Mouse (Mus musculus) MEL (cell line): ENCODE results near the gene Fastk. TPM values are rescaled to one million over a fixed set of nuclear protein-coding genes. Genes with fewer than 3 reads are reported as not detected.
A peak's percentile ranks its signal among the peaks of the same experiment; 100 is the strongest.

Experiments
- DNase-seq: peaks from one replicate; pipeline ENCODE4 v3.0.0; 2011; ENCODE audit warnings: low read depth, low spot score
- H3K27ac ChIP-seq: 2 replicates; pipeline ENCODE4 v1.5.1; 2012; ENCODE audit warnings: low read depth, mild to moderate bottlenecking, control low read depth, low read length, moderate library complexity; ENCODE audit not compliant: control insufficient read depth
- H3K27me3 ChIP-seq, 2 experiments: fragments of 150-350 bp in 1 of 2; sonication (generic) in 1 of 2; 2 replicates each; pipeline ENCODE4 v1.6.1; 2012; ENCODE audit warnings: low read length in 2 of 2, mild to moderate bottlenecking in 2 of 2, improper control_type of control experiment in 1 of 2, moderate library complexity in 1 of 2; ENCODE audit not compliant: insufficient read depth in 2 of 2, control insufficient read depth in 1 of 2
- H3K36me3 ChIP-seq, 2 experiments: 2 replicates each; pipeline ENCODE4 v1.6.1; 2012 to 2014; ENCODE audit warnings: low read length in 2 of 2, improper control_type of control experiment in 1 of 2, inconsistent platforms in 1 of 2, mild to moderate bottlenecking in 1 of 2; ENCODE audit not compliant: insufficient read depth in 2 of 2, control insufficient read depth in 1 of 2
- H3K4me1 ChIP-seq, 2 experiments: fragments of 150-350 bp in 1 of 2; sonication (generic) in 1 of 2; 2 replicates each; pipeline ENCODE4 v1.6.1; 2012; ENCODE audit warnings: low read length in 2 of 2, improper control_type of control experiment in 1 of 2, mild to moderate bottlenecking in 1 of 2; ENCODE audit not compliant: insufficient read depth in 2 of 2, control insufficient read depth in 1 of 2
- H3K4me3 ChIP-seq, 2 experiments: fragments of 150-350 bp in 1 of 2; sonication (generic) in 1 of 2; 2 replicates each; pipeline ENCODE4 v1.5.1; 2012; ENCODE audit warnings: low read depth in 2 of 2, low read length in 2 of 2, mild to moderate bottlenecking in 2 of 2, moderate library complexity in 2 of 2, control low read depth in 1 of 2, improper control_type of control experiment in 1 of 2; ENCODE audit not compliant: control insufficient read depth in 1 of 2, insufficient read depth in 1 of 2
- H3K79me2 ChIP-seq: 2 replicates; pipeline ENCODE4 v1.6.1; 2012; ENCODE audit warnings: mild to moderate bottlenecking, low read length, moderate library complexity; ENCODE audit not compliant: control insufficient read depth, poor library complexity, insufficient read depth
- H3K9ac ChIP-seq: 2 replicates; pipeline ENCODE4 v1.6.1; 2012; ENCODE audit warnings: low read depth, mild to moderate bottlenecking, control low read depth, low read length, moderate library complexity; ENCODE audit not compliant: control insufficient read depth, poor library complexity, severe bottlenecking
- H3K9me3 ChIP-seq: fragments of 150-350 bp; sonication (generic); replicated peaks from 2 replicates; pipeline ENCODE4 v1.6.1; 2012; ENCODE audit warnings: mild to moderate bottlenecking, low read length, improper control_type of control experiment, moderate library complexity; ENCODE audit not compliant: insufficient read depth
- CHD1 ChIP-seq: IDR thresholded peaks from 2 replicates; pipeline ENCODE4 v1.6.1; 2012; ENCODE audit warnings: low read depth, mild to moderate bottlenecking, inconsistent platforms, low read length, improper control_type of control experiment
- CHD2 ChIP-seq: IDR thresholded peaks from 2 replicates; pipeline ENCODE4 v1.6.1; 2011; ENCODE audit warnings: low read length, improper control_type of control experiment
- ELF1 ChIP-seq: IDR thresholded peaks from 2 replicates; pipeline ENCODE4 v1.6.1; 2014; ENCODE audit warnings: low read depth, mild to moderate bottlenecking, inconsistent platforms, low read length, improper control_type of control experiment, moderate library complexity
- EP300 ChIP-seq, 2 experiments: IDR thresholded peaks; 2 replicates each; pipeline ENCODE4 v1.6.1; 2011; ENCODE audit warnings: improper control_type of control experiment in 2 of 2, low read length in 2 of 2, low read depth in 1 of 2, mild to moderate bottlenecking in 1 of 2
- ETS1 ChIP-seq: IDR thresholded peaks from 2 replicates; pipeline ENCODE4 v1.6.1; 2012; ENCODE audit warnings: low read depth, mild to moderate bottlenecking, inconsistent platforms, low read length, improper control_type of control experiment, moderate library complexity
- GABPA ChIP-seq: IDR thresholded peaks from 2 replicates; pipeline ENCODE4 v1.6.1; 2012; ENCODE audit warnings: low read depth, mild to moderate bottlenecking, inconsistent platforms, low read length, improper control_type of control experiment, moderate library complexity
- HCFC1 ChIP-seq: IDR thresholded peaks from 2 replicates; pipeline ENCODE4 v1.6.1; 2012; ENCODE audit warnings: low read depth, mild to moderate bottlenecking, inconsistent platforms, low read length, improper control_type of control experiment, moderate library complexity
- JUND ChIP-seq: IDR thresholded peaks from 2 replicates; pipeline ENCODE4 v1.6.1; 2011; ENCODE audit warnings: low read depth, mild to moderate bottlenecking, improper control_type of control experiment, low read length
- MAFK ChIP-seq: IDR thresholded peaks from 2 replicates; pipeline ENCODE4 v1.6.1; 2011; ENCODE audit warnings: low read depth, mild to moderate bottlenecking, low read length, improper control_type of control experiment, borderline replicate concordance
- MYB ChIP-seq: IDR thresholded peaks from 2 replicates; pipeline ENCODE4 v1.6.1; 2011; ENCODE audit warnings: mild to moderate bottlenecking, low read depth, low read length, improper control_type of control experiment
- POLR2A ChIP-seq, 2 experiments: IDR thresholded peaks; 2 replicates each; pipeline ENCODE4 v1.6.1; 2011 to 2012; ENCODE audit warnings: low read length in 2 of 2, mild to moderate bottlenecking in 2 of 2, control low read depth in 1 of 2, improper control_type of control experiment in 1 of 2, low read depth in 1 of 2, moderate library complexity in 1 of 2; ENCODE audit not compliant: control insufficient read depth in 1 of 2, insufficient read depth in 1 of 2, poor library complexity in 1 of 2
- POLR2AphosphoS2 ChIP-seq: IDR thresholded peaks from 2 replicates; pipeline ENCODE4 v1.6.1; 2011; ENCODE audit warnings: low read length, improper control_type of control experiment
- POLR2AphosphoS5 ChIP-seq: IDR thresholded peaks from 2 replicates; pipeline ENCODE4 v1.6.1; 2012; ENCODE audit warnings: low read depth, borderline replicate concordance, mild to moderate bottlenecking, inconsistent platforms, low read length, moderate library complexity, mixed read lengths
- RCOR1 ChIP-seq: IDR thresholded peaks from 2 replicates; pipeline ENCODE4 v1.6.1; 2012; ENCODE audit warnings: low read depth, mild to moderate bottlenecking, inconsistent platforms, low read length, improper control_type of control experiment
- SIN3A ChIP-seq: IDR thresholded peaks from 2 replicates; pipeline ENCODE4 v1.6.1; 2012; ENCODE audit warnings: low read length, improper control_type of control experiment, inconsistent platforms
- SMC3 ChIP-seq: IDR thresholded peaks from 2 replicates; pipeline ENCODE4 v1.6.1; 2011; ENCODE audit warnings: low read depth, low read length, improper control_type of control experiment
- TAL1 ChIP-seq: IDR thresholded peaks from 2 replicates; pipeline ENCODE4 v1.6.1; 2012; ENCODE audit warnings: mild to moderate bottlenecking, inconsistent platforms, low read length, moderate library complexity, mixed read lengths
- TCF12 ChIP-seq: IDR thresholded peaks from 2 replicates; pipeline ENCODE4 v1.6.1; 2014; ENCODE audit warnings: low read depth, mild to moderate bottlenecking, inconsistent platforms, low read length, improper control_type of control experiment, moderate library complexity
- UBTF ChIP-seq: IDR thresholded peaks from 2 replicates; pipeline ENCODE4 v1.6.1; 2012; ENCODE audit warnings: low read depth, mild to moderate bottlenecking, inconsistent platforms, low read length, improper control_type of control experiment, moderate library complexity, borderline replicate concordance; ENCODE audit not compliant: insufficient read depth
- USF1 ChIP-seq: IDR thresholded peaks from 2 replicates; pipeline ENCODE4 v1.6.1; 2014; ENCODE audit warnings: low read depth, mild to moderate bottlenecking, inconsistent platforms, low read length, improper control_type of control experiment, moderate library complexity
- USF2 ChIP-seq, 2 experiments: IDR thresholded peaks; 2 replicates each; pipeline ENCODE4 v1.6.1; 2011 to 2012; ENCODE audit warnings: improper control_type of control experiment in 2 of 2, low read length in 2 of 2, borderline replicate concordance in 1 of 2, inconsistent platforms in 1 of 2, low read depth in 1 of 2, mild to moderate bottlenecking in 1 of 2; ENCODE audit not compliant: insufficient read depth in 1 of 2
- ZNF384 ChIP-seq: IDR thresholded peaks from 2 replicates; pipeline ENCODE4 v1.6.1; 2012; ENCODE audit warnings: low read depth, mild to moderate bottlenecking, inconsistent platforms, low read length, improper control_type of control experiment
- polyA plus RNA-seq, 2 experiments: library from polyadenylated mRNA; stranded (reverse) in 1 of 2; unstranded in 1 of 2; fragments of >175 nt in 1 of 2; fragments of >200 nt in 1 of 2; gene quantifications; 2 replicates each; pipeline versions ENCODE4 v1.2.1 to v1.2.4; 2012; ENCODE audit warnings: low replicate concordance in 2 of 2, low read depth in 1 of 2; ENCODE audit not compliant: insufficient read length in 2 of 2, insufficient read depth in 1 of 2, missing spikeins in 1 of 2
- total RNA-seq: library from RNA; depleted of rRNA; stranded (reverse); fragments of 300-350 nt; gene quantifications from 2 replicates; pipeline ENCODE4 v1.2.3, GENCODE M21; 2012

Fastk gene
- total and polyA plus RNA-seq, 3 experiments: 111 to 273 (median 228) TPM

- TF ChIP-seq HCFC1 (peak; percentile 76), JUND (peak; percentile 94), TAL1 (no peak), USF1 (no peak), CHD1 (no peak), CHD2 (peak; percentile 92), MAFK (no peak; the same call in 1 of the 2 replicates), SMC3 (peak; percentile 92)
These were observed 51.6 kb downstream of the Fastk start, which contains the start of gene Abcb8 (continued) for GRCm38 (mm10) chr5:24393392-24393997.

GRCm38 (mm10) chr5:24392724-24393123 is 52.4 kb downstream of the Fastk start:
- H3K27me3 ChIP-seq: no peaks in the 10 kb centered on the region
- peaks cover 12% of the 10 kb centered on the region for H3K79me2 ChIP-seq
- no peak for TF ChIP-seq ZNF384
- TF ChIP-seq GABPA: no peak
- no peak for TF ChIP-seq ETS1
- TF ChIP-seq RCOR1: no peak
- TF ChIP-seq ELF1: no peak
- no peak for TF ChIP-seq USF2 (IDR thresholded peaks at IDR 0.05; ENCODE audit: borderline replicate concordance in 1 of 2, insufficient read depth in 1 of 2, low read depth in 1 of 2, low read length in 2 of 2)
- TF ChIP-seq CHD1: no peak
- TF ChIP-seq MAFK: no peak
- no peak for TF ChIP-seq TCF12
- TF ChIP-seq EP300 (IDR thresholded peaks at IDR 0.05; ENCODE audit: low read depth in 1 of 2, low read length in 2 of 2): no peak
- TF ChIP-seq UBTF: no peak
- TF ChIP-seq POLR2A (IDR thresholded peaks at IDR 0.05; ENCODE audit: control insufficient read depth in 1 of 2, insufficient read depth in 1 of 2, low read depth in 1 of 2, low read length in 2 of 2, poor library complexity in 1 of 2): no peak
- no peak for TF ChIP-seq MYB
- no peak for TF ChIP-seq POLR2AphosphoS2
- TF ChIP-seq POLR2AphosphoS5: no peak
- TF ChIP-seq SIN3A: no peak
- TF ChIP-seq, all 39 proteins: peak for 0
- H3K9me3 ChIP-seq: no peaks in the 10 kb centered on the region
- H3K4me3 ChIP-seq: no peak overlapping the region
- peaks cover 0 to 18% of the 10 kb centered on the region in 2 experiments; a peak in 3 of 4 replicates for H3K36me3 ChIP-seq
- H3K9ac ChIP-seq: peak overlapping the region; percentile 56
- H3K4me1 ChIP-seq: peaks cover 14 to 16% of the 10 kb centered on the region in 2 experiments
- no peak for DNase-seq
- H3K27ac ChIP-seq: peak overlapping the region; percentile 90; the same call in 1 of the 2 replicates
